Mouse (Mus musculus) MEL (cell line): Measurements from ENCODE around the gene Ncan. TPM values are rescaled to one million over a fixed set of nuclear protein-coding genes. Genes with fewer than 3 reads are reported as not detected.

ENCODE experiments used
- DNase-seq: peaks from one replicate; pipeline ENCODE4 v3.0.0; 2011; ENCODE audit warnings: low read depth, low spot score
- H3K27ac ChIP-seq: 2 replicates; pipeline ENCODE4 v1.5.1; 2012; ENCODE audit warnings: low read depth, mild to moderate bottlenecking, control low read depth, low read length, moderate library complexity; ENCODE audit not compliant: control insufficient read depth
- H3K27me3 ChIP-seq, 2 experiments: fragments of 150-350 bp in 1 of 2; sonication (generic) in 1 of 2; 2 replicates each; pipeline ENCODE4 v1.6.1; 2012; ENCODE audit warnings: low read length in 2 of 2, mild to moderate bottlenecking in 2 of 2, improper control_type of control experiment in 1 of 2, moderate library complexity in 1 of 2; ENCODE audit not compliant: insufficient read depth in 2 of 2, control insufficient read depth in 1 of 2
- H3K36me3 ChIP-seq, 2 experiments: 2 replicates each; pipeline ENCODE4 v1.6.1; 2012 to 2014; ENCODE audit warnings: low read length in 2 of 2, improper control_type of control experiment in 1 of 2, inconsistent platforms in 1 of 2, mild to moderate bottlenecking in 1 of 2; ENCODE audit not compliant: insufficient read depth in 2 of 2, control insufficient read depth in 1 of 2
- H3K4me1 ChIP-seq, 2 experiments: fragments of 150-350 bp in 1 of 2; sonication (generic) in 1 of 2; 2 replicates each; pipeline ENCODE4 v1.6.1; 2012; ENCODE audit warnings: low read length in 2 of 2, improper control_type of control experiment in 1 of 2, mild to moderate bottlenecking in 1 of 2; ENCODE audit not compliant: insufficient read depth in 2 of 2, control insufficient read depth in 1 of 2
- H3K4me3 ChIP-seq, 2 experiments: fragments of 150-350 bp in 1 of 2; sonication (generic) in 1 of 2; 2 replicates each; pipeline ENCODE4 v1.5.1; 2012; ENCODE audit warnings: low read depth in 2 of 2, low read length in 2 of 2, mild to moderate bottlenecking in 2 of 2, moderate library complexity in 2 of 2, control low read depth in 1 of 2, improper control_type of control experiment in 1 of 2; ENCODE audit not compliant: control insufficient read depth in 1 of 2, insufficient read depth in 1 of 2
- H3K79me2 ChIP-seq: 2 replicates; pipeline ENCODE4 v1.6.1; 2012; ENCODE audit warnings: mild to moderate bottlenecking, low read length, moderate library complexity; ENCODE audit not compliant: control insufficient read depth, poor library complexity, insufficient read depth
- H3K9ac ChIP-seq: 2 replicates; pipeline ENCODE4 v1.6.1; 2012; ENCODE audit warnings: low read depth, mild to moderate bottlenecking, control low read depth, low read length, moderate library complexity; ENCODE audit not compliant: control insufficient read depth, poor library complexity, severe bottlenecking
- H3K9me3 ChIP-seq: fragments of 150-350 bp; sonication (generic); replicated peaks from 2 replicates; pipeline ENCODE4 v1.6.1; 2012; ENCODE audit warnings: mild to moderate bottlenecking, low read length, improper control_type of control experiment, moderate library complexity; ENCODE audit not compliant: insufficient read depth
- BHLHE40 ChIP-seq: IDR thresholded peaks from 2 replicates; pipeline ENCODE4 v1.6.1; 2012; ENCODE audit warnings: low read depth, mild to moderate bottlenecking, inconsistent platforms, low read length, improper control_type of control experiment, borderline replicate concordance
- CTCF ChIP-seq, 3 experiments: IDR thresholded peaks in 2 of 3; conservative IDR thresholded peaks in 1 of 3; 2 replicates each; pipeline ENCODE4 v1.5.1; 2011 to 2012; ENCODE audit warnings: low read length in 3 of 3, low read depth in 2 of 3, mild to moderate bottlenecking in 2 of 3, improper control_type of control experiment in 1 of 3, inconsistent platforms in 1 of 3, mixed read lengths in 1 of 3, moderate library complexity in 1 of 3; ENCODE audit not compliant: control insufficient read depth in 1 of 3, insufficient read depth in 1 of 3, poor library complexity in 1 of 3, severe bottlenecking in 1 of 3
- E2F4 ChIP-seq: IDR thresholded peaks from 2 replicates; pipeline ENCODE4 v1.6.1; 2011; ENCODE audit warnings: low read depth, low read length, improper control_type of control experiment, borderline replicate concordance
- ELF1 ChIP-seq: IDR thresholded peaks from 2 replicates; pipeline ENCODE4 v1.6.1; 2014; ENCODE audit warnings: low read depth, mild to moderate bottlenecking, inconsistent platforms, low read length, improper control_type of control experiment, moderate library complexity
- GABPA ChIP-seq: IDR thresholded peaks from 2 replicates; pipeline ENCODE4 v1.6.1; 2012; ENCODE audit warnings: low read depth, mild to moderate bottlenecking, inconsistent platforms, low read length, improper control_type of control experiment, moderate library complexity
- HCFC1 ChIP-seq: IDR thresholded peaks from 2 replicates; pipeline ENCODE4 v1.6.1; 2012; ENCODE audit warnings: low read depth, mild to moderate bottlenecking, inconsistent platforms, low read length, improper control_type of control experiment, moderate library complexity
- MAX ChIP-seq: IDR thresholded peaks from 2 replicates; pipeline ENCODE4 v1.6.1; 2011; ENCODE audit warnings: low read length, improper control_type of control experiment
- MYC ChIP-seq: IDR thresholded peaks from 2 replicates; pipeline ENCODE4 v1.6.1; 2011; ENCODE audit warnings: low read depth, mild to moderate bottlenecking, low read length, improper control_type of control experiment, moderate library complexity
- NELFE ChIP-seq: IDR thresholded peaks from 2 replicates; pipeline ENCODE4 v1.6.1; 2011; ENCODE audit warnings: low read depth, low read length, improper control_type of control experiment
- NRF1 ChIP-seq: IDR thresholded peaks from 2 replicates; pipeline ENCODE4 v1.6.1; 2014; ENCODE audit warnings: low read depth, mild to moderate bottlenecking, inconsistent platforms, low read length, improper control_type of control experiment, moderate library complexity; ENCODE audit not compliant: poor library complexity, insufficient read depth, severe bottlenecking
- RAD21 ChIP-seq: IDR thresholded peaks from 2 replicates; pipeline ENCODE4 v1.6.1; 2011; ENCODE audit warnings: mild to moderate bottlenecking, low read depth, low read length, improper control_type of control experiment
- SIN3A ChIP-seq: IDR thresholded peaks from 2 replicates; pipeline ENCODE4 v1.6.1; 2012; ENCODE audit warnings: low read length, improper control_type of control experiment, inconsistent platforms
- SMC3 ChIP-seq: IDR thresholded peaks from 2 replicates; pipeline ENCODE4 v1.6.1; 2011; ENCODE audit warnings: low read depth, low read length, improper control_type of control experiment
- TAL1 ChIP-seq: IDR thresholded peaks from 2 replicates; pipeline ENCODE4 v1.6.1; 2012; ENCODE audit warnings: mild to moderate bottlenecking, inconsistent platforms, low read length, moderate library complexity, mixed read lengths
- TCF12 ChIP-seq: IDR thresholded peaks from 2 replicates; pipeline ENCODE4 v1.6.1; 2014; ENCODE audit warnings: low read depth, mild to moderate bottlenecking, inconsistent platforms, low read length, improper control_type of control experiment, moderate library complexity
- UBTF ChIP-seq: IDR thresholded peaks from 2 replicates; pipeline ENCODE4 v1.6.1; 2012; ENCODE audit warnings: low read depth, mild to moderate bottlenecking, inconsistent platforms, low read length, improper control_type of control experiment, moderate library complexity, borderline replicate concordance; ENCODE audit not compliant: insufficient read depth
- ZC3H11A ChIP-seq: IDR thresholded peaks from 2 replicates; pipeline ENCODE4 v1.6.1; 2012; ENCODE audit warnings: low read depth, mild to moderate bottlenecking, inconsistent platforms, low read length, improper control_type of control experiment
- ZMIZ1 ChIP-seq: IDR thresholded peaks from 2 replicates; pipeline ENCODE4 v1.6.1; 2012; ENCODE audit warnings: low read depth, mild to moderate bottlenecking, inconsistent platforms, low read length, improper control_type of control experiment, moderate library complexity
- ZNF384 ChIP-seq: IDR thresholded peaks from 2 replicates; pipeline ENCODE4 v1.6.1; 2012; ENCODE audit warnings: low read depth, mild to moderate bottlenecking, inconsistent platforms, low read length, improper control_type of control experiment
- polyA plus RNA-seq, 2 experiments: library from polyadenylated mRNA; stranded (reverse) in 1 of 2; unstranded in 1 of 2; fragments of >175 nt in 1 of 2; fragments of >200 nt in 1 of 2; gene quantifications; 2 replicates each; pipeline versions ENCODE4 v1.2.1 to v1.2.4; 2012; ENCODE audit warnings: low replicate concordance in 2 of 2, low read depth in 1 of 2; ENCODE audit not compliant: insufficient read length in 2 of 2, insufficient read depth in 1 of 2, missing spikeins in 1 of 2
- total RNA-seq: library from RNA; depleted of rRNA; stranded (reverse); fragments of 300-350 nt; gene quantifications from 2 replicates; pipeline ENCODE4 v1.2.3, GENCODE M21; 2012

The Ncan gene
- total and polyA plus RNA-seq, 3 experiments: not detected

DNA sequence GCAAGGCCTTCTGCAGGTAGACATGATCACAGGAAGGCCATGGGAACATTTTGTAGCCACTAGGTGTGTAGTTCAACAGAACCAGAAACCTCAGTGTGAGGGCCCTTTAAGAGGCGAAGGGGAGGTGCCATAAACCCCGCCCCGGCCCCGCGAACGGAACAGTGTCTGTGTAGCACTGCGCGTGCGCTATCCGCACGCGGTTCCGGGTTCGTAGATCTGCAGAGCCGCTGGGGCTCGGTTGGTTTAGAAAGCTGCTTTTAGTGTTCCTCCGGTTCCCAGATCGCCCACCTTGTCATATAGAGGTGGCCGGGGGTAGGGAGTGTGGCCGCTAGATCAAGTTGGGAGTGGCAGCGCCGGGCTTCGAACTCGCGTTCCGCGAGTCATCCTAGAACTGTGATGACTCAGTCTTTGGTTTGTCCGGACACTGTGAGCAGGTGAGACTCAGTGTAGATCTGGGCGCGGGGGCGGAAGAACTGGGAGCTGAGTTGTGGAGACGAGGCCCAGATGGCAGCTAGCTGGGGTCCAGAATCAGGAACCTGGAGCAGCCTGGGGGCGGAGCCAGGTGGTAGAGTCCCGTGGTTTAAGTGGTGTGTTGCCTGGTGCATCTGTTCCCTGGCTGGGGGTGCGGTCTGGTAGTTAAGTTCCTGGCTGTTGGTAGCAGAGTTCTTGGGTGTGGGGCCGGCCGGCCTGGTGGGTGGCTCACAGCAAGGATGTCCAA lies 10.7 kb upstream of the Ncan start, which contains the start of gene Nr2c2ap (continued):
- TF ChIP-seq BHLHE40 (no peak), HCFC1 (peak; percentile 85), GABPA (no peak), SIN3A (peak; percentile 98), MAX (peak; percentile 85), ELF1 (peak; percentile 98), SMC3 (peak; percentile 5; the same call in 1 of the 2 replicates), UBTF (no peak), ZNF384 (no peak), RAD21 (no peak), ZC3H11A (no peak), MYC (peak; percentile 95), E2F4 (no peak), ZMIZ1 (peak; percentile 59; the same call in 1 of the 2 replicates)

DNA sequence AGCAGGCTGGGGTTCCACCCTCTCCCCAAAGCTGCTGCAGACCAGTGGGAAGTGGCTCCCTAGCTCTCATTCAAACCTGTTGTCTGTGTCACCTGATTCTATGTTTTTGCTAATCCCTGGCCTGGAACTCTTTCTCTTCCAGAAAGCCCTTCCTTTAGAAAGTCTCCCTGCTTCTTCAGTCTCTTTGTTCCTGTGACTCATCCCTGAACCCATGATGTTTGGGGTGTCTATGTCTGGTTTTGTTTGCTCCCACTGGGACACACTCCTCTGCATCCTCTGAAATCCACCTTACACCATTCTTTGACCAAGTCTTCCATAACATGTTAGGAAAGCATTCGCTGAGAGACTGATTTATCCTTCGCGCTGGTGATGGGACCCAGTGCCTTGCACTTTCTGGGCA lies 9.4 kb upstream of the Ncan start:
- Histone ChIP-seq H3K4me3 (no peak overlapping the region), H3K4me1 (peaks cover 0 to 8% of the 10 kb centered on the region in 2 experiments; a peak in 2 of 4 replicates), H3K27me3 (peaks cover 0 to 3% of the 10 kb centered on the region in 2 experiments; a peak in 1 of 4 replicates), H3K27ac (no peak overlapping the region), H3K36me3 (peaks cover 0 to 2% of the 10 kb centered on the region in 2 experiments; a peak in 2 of 4 replicates), H3K9me3 (no peaks in the 10 kb centered on the region), H3K9ac (no peak overlapping the region), H3K79me2 (peaks cover 11% of the 10 kb centered on the region)
- TF ChIP-seq TAL1 (no peak), NRF1 (no peak), TCF12 (no peak), NELFE (no peak), CTCF (IDR thresholded peaks at IDR 0.05 in 2 of 3, conservative IDR thresholded peaks at IDR 0.05 in 1 of 3; ENCODE audit: control insufficient read depth in 1 of 3, insufficient read depth in 1 of 3, low read depth in 2 of 3, low read length in 3 of 3, poor library complexity in 1 of 3, severe bottlenecking in 1 of 3) (no peak)
- DNase-seq: no peak
